Mouse (Mus musculus): ENCODE results near the gene Ttc38.
"Not testable (repeated sequence)": the region's sequence is repeated elsewhere in the genome, so short reads cannot be mapped to it uniquely, and the experiment has no call there.

Ttc38 gene

DNA sequence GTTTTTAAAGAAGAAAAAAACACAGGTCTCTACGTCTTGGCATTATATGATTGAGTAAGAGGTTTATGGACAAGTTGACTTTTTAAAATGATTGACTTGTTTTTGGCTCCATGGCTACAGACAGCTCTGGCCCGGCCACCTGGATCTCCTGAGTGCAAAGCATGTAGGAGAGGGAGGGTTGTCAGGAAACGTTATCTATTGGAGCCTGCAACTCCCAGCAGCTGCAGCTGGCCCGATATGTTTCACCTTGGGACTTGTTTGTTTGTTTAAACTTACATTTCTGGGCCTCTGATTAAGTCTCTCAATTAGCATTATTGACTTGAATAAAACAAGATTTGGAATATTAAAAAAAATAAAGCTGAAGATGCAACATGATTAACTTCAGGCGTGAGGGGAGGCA is 5.4 kb upstream of the Ttc38 start:
- no peak for DNase-seq

- DNase-seq: no peak
Observed at GRCm38 (mm10) chr15:85828071-85828470, 4.0 kb upstream of the Ttc38 start.

GRCm38 (mm10) chr15:85829470-85829869 is 2.6 kb upstream of the Ttc38 start:
- DNase-seq: no peak

GRCm38 (mm10) chr15:85832599-85832998 is 493 bp downstream of the Ttc38 start:
- DNase-seq: no peak

DNA sequence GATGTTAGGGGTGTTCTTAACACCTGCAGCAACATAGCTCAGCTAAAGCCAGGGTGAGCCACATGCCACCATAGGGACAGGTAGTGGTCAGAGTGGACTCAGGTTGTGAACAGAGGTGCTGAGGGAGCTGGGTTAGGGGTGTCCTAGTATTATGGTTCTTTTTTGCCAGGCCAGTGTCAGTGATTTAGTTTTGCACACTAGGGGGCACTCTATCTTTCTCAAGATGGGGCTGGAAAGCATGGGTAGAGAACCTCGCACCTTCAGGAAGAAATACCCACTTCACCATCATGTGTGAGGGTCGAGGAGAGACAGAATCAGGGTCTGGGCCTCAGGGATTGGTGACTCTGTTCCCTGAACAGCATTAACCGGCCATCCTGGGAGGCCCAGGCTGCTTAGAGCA is 3.2 kb downstream of the Ttc38 start:
- DNase-seq: no peak

DNA sequence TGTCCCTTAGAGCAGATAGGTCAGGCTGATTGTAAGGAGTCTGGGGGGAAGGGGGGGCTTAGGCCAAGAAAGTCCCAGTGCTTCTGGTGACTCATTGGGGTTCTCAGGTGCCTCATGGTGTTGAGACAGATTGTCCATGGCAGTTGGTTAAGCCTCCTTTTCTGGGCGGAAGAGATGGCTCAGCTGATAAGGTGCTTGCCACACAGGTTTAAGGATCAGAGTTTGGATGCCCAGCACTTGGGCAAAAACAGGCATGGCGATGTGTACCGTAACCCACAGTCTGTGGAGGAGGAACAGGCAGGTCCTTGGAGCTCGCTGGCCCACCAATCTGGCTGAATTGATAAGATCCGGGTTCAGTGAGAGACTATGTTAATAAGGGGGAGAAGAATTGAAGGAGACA is 4.8 kb downstream of the Ttc38 start:
- no peak for DNase-seq

DNA sequence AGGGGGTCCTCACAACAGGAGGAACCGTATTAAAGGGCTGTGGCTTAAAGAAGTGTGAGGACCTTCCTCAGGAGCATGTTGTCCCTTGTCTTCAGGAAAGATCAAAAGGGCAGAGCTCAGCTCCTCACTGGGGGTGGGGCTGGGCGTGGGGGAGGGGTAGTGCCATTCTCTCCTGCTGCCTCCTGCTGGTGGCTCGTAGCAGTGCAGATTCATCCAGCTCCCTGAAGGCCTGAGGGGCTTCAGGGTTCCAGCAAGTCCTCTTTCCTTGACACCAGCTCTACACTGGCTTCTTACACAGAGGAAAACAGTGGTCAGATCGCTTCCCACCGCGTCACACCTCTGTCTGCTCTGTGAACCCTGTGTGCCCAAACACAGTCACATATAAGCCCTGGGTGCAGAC is 8.9 kb downstream of the Ttc38 start:
- no peak for DNase-seq

DNA sequence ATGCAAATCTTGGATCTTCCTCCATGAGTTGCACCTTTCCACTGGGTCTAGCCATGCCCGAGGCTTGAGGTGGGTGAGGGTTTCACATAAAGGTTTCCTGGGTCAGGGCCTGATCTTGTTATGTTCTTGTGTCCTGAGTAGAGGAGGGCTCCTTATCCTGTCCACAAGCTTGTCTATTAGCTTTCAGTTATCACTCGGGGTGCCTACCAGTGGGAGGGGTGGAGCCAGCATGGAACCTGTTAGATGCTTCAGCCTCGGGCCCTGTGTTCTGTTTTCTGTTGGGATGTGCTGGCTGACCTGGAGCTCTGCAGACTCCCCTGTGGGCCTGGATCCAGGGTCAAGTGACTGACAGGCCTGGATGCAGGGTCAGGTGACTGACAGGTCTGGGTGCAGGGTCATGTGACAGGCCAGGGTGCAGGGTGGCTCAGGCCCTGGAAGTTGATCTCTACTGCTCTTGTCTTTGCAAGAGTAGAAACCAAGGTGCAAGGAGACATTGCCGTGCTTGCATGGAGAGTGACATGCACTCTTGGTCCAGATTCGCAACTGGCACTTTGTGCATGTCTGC is 9.8 kb downstream of the Ttc38 start:
- no peak for DNase-seq

DNA sequence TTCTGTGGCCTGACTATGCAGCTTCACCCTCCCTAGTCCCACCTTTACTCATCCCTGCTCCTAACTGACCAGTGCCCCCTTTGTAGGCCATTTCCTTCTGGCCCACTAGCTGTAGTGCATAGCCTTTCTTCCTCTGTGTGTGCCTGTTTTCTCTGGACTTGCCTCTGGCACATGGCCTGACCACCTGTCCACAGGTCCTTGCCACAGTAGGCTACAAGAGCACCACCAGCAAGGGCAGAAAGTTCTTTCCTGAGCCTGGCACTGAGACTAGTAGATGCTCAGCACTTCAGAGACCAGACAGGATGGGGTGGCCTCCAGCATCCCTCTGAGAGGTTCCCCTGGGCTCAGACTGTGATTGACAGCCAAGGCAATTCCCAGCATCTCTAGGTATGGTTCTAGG is 13.0 kb downstream of the Ttc38 start:
- no peak for DNase-seq

DNA sequence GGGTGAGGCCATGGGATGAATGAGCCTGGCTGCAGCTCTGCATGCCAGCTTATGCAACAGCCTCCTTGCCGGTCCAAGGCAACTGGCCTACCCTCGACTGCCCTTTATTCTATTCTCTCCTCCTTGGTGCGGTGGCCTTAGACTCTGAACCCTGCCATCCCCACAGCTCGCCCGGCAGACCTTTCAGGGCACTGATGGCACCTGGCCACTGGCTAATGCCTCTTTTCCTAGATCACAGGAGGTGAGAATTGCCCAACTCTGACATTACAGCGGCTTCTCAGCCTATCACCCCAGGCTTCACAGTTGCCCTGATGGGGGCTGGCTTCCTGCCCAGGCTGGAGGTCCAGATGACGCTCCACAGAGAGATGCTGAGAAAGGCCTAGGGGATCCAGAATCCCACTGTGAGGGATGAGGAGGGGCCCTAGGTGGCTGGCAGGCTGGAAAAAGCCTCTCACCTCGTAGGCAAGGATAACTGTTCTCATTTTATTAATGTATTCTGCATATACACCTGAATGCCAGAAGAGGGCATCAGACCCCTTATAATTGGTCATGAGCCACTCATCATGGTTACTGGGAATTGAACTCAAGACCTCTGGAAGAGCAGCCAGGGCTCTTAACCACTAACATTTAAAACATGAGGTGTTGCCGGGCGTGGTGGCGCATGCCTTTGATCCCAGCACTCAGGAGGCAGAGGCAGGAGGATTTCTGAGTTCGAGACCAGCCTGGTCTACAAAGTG is 19.7 kb downstream of the Ttc38 start:
- no peak for DNase-seq

DNA sequence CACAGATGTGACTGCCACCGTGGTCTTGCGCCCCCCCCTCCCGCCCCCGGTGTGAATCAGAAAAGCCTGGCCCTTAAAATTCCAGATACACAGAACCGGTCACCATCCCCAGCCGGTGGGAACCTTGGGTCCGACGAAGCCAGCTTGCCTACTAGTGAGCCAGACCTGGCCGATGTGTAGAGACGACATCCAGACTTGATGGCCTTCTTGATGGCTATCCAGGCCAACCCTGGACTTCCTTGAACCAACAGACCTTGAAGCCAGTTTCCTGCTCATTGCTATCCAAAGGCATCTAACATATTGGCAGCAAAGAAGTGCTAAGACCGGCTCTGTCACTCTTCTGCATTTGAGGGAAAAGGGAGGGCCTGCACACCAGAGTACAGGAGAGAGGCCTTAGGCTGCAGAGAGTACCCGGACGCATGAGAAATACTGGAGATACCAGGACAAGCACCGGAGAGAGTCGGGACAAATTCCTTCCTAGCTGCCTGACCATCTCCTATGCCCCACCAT is 26.9 kb downstream of the Ttc38 start:
- DNase-seq: no peak

DNA sequence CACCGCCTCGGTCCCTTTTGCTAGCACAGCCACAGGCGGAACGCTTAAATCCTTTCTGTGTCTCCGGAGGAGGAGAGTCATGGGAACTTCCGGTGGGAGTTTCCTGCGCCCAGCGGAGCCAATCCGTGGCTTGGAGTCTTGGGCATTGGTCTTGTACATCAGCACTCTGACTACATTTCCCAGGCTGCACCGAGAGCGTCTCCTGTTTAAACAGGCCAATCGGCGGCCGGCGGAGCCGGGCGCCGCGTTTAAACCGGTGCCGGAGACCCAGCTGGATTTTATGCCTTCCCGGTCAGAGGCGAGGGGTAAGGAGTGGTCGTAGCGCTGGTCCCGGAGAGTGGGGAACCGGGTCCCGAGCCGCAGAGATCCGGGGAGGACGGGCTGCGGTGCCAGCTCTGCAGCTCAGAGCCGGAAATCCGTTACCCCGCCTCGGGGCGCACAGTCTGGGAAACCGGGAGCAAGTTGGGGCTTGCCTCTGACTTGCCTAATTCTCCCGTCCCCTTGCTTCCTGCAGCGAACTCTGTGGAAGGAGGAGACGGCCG is 27.5 kb downstream of the Ttc38 start, which contains the start of gene Gtse1:
Gtse1 (plus strand) TSS at position 256 of the 542 bp plus-strand sequence.
- DNase-seq: peak; percentile 96

DNA sequence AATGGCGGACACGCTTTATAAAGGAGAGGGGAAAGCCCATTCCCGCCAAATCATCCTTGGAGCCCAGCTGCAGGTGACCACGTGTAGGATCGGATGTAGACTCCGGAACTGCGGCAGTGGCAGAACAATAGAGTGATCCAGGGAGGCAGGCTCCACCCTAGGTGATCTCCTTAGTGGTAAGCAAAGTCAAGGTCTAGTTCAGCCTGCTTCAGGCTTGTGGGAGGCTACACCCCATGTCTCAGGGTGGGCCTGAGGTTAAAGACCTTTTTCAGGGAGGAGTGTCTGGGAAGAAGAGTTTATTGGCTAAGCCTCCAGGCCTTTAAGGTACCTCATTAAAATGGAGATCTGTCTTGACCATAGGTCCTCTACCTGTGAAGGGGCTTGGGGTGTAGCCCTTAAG is 33.8 kb downstream of the Ttc38 start:
- DNase-seq: not testable (repeated sequence)

DNA sequence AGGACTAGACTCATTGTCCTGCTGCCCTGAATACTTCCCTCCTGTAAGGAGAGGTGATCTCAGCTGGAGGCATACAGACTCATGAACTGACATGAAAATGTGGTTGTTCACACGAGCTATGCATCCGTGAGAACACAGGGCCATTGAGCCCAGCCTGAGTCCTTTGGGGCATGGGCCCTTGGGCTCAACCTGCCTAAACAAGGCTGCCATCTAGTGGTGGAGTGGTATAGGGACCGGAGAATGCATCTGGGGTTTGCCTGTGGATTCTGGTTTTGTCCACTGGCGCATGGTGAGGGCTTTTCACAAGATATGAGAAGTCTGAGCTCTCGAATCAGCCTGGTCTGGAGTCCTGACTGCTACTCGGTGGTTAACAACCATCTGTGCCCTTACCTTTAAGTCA is 35.6 kb downstream of the Ttc38 start:
- DNase-seq: peak; percentile 71

DNA sequence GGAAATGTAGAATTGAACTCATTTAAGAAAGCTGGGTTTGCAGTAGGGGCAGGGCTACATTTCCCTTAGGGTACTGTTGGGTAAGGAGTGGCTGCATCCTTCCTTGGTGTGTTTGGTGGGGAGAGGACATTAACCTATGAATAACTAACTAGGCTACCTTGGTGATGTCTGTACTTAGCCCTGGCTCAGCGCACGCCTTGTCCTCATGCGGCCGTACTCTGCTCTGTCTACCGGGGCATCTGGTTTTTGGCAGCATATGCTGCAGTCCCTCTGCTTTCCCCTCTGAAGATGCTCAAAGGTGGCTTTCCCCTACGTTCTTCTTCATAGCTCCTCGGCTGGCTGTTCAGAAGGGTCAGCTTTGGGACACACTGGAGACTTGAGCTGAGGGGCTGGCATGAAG is 45.2 kb downstream of the Ttc38 start:
- no peak for DNase-seq

DNA sequence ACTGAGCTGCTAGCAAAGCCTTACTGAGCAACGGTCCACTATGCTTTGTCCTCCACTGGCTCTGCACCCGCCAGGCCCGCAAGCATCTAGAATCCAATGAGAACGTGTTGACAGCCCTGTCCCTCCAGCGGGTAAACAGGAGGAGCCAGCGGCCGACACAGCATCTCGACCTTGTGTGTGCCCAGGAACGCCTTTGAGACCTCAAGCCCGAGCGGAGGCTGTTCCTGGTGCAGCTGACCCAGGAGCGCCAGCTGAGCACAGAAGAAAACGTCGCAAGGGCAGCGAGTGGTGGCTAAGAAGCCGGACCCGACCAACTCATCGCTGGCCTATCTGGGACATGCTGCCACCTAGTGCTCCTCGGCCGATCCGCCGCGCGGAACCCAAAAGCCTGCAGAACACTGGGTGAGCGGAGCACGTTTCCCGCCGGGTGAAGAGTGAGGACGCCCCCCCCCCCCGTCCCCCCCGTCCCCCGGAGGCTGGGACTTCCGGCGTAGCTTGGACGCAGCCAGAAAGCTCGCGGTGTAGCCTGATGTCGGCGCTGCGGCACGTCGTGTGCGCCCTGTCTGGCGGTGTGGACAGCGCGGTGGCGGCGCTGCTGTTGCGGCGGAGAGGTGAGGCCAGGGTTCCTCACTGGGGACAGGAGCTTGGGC is 46.9 kb downstream of the Ttc38 start, which contains the start of gene Trmu:
Trmu (plus strand) TSS at position 465 of the 650 bp plus-strand sequence.
- DNase-seq: peak; percentile 93

GRCm38 (mm10) chr15:85879498-85879895 is 47.4 kb downstream of the Ttc38 start:
- no peak for DNase-seq

DNA sequence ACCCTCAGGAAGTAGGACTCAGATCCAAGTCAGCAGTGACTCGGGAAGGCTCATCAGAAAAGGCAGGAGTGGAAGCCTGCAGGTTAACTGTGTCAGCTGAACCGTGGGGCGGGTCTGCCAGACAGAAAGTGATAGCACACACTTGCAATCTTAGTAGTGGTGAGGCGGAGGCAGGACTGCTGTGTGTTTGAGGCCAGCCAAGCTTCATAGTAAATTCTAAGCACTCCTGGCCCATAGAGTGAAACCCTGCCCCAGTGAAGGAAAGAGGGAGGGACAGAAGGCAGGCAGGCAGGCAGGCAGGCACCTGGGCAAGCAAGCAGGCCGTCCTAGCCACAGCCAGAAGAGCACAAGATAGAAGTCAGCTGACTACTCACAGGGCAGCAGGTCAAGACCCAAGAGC is 53.5 kb downstream of the Ttc38 start:
- DNase-seq: no peak

GRCm38 (mm10) chr15:85889235-85889634 is 57.1 kb downstream of the Ttc38 start:
- no peak for DNase-seq

DNA sequence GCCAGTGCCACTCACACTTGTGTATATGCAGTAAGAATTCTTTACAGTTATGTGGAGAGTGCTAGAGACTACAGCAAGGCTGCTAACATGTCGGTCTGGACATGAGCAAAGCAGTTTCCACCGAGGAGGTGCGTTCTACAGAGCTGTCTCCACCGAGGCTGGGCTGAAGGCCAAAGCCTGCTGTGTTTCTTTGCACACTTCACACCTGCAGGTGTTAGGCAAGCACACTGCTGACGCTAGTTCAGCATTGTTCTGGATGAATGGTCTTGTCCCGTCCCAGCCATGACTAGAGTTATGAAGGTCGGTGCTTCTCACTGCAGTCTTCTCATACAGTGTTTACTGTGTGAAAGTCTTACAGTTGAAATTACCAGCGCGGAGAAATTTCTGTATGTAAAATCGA is 59.9 kb downstream of the Ttc38 start:
- no peak for DNase-seq

GRCm38 (mm10) chr15:85892498-85893118 is 60.5 kb downstream of the Ttc38 start:
- DNase-seq: no peak

- no peak for DNase-seq
Observed at GRCm38 (mm10) chr15:85893871-85894270, 61.8 kb downstream of the Ttc38 start.

- peak; percentile 71 for DNase-seq
Observed at GRCm38 (mm10) chr15:85896284-85896683, 64.2 kb downstream of the Ttc38 start.
